Mouse (Mus musculus) hindbrain, embryonic 10.5 days (tissue): ENCODE data around the gene Zfp467. TPM values are rescaled to one million over a fixed set of nuclear protein-coding genes. Genes with fewer than 3 reads are reported as not detected.

Experiments used
- DNase-seq: peaks from one replicate; pipeline ENCODE4 v3.0.0-alpha.2; 2017; ENCODE audit warnings: low spot score
- H3K27ac ChIP-seq: fragments of 300-500 bp; sonication (generic); 2 replicates; pipeline ENCODE4 v1.5.1; 2016; ENCODE audit warnings: mild to moderate bottlenecking, moderate library complexity
- H3K27me3 ChIP-seq: fragments of 300-500 bp; sonication (generic); 2 replicates; pipeline ENCODE4 v1.6.1; 2016; ENCODE audit warnings: mild to moderate bottlenecking; ENCODE audit not compliant: poor library complexity, insufficient read depth, severe bottlenecking
- H3K36me3 ChIP-seq: fragments of 300-500 bp; sonication (generic); 2 replicates; pipeline ENCODE4 v1.6.1; 2016; ENCODE audit warnings: mild to moderate bottlenecking, moderate library complexity
- H3K4me1 ChIP-seq: fragments of 300-500 bp; sonication (generic); replicated peaks from 2 replicates; pipeline ENCODE4 v1.6.1; 2016; ENCODE audit warnings: mild to moderate bottlenecking
- H3K4me3 ChIP-seq: fragments of 300-500 bp; sonication (generic); 2 replicates; pipeline ENCODE4 v1.5.1; 2016; ENCODE audit warnings: mild to moderate bottlenecking, moderate library complexity
- H3K9me3 ChIP-seq: fragments of 300-500 bp; sonication (generic); 2 replicates; pipeline ENCODE4 v1.6.1; 2016; ENCODE audit warnings: mild to moderate bottlenecking, moderate library complexity
- WGBS: fragments of 180-500 bp; shearing (Covaris S2); methylation state at CpG from one replicate; pipeline ENCODE4 v1.1.7; 2016; 5-methylcytosine and 5-hydroxymethylcytosine counted together
- polyA plus RNA-seq: library from polyadenylated mRNA; unstranded; fragments of >200 nt; fragmentation: Nextera tagmentation; extraction: Ambion mirVana; gene quantifications from 2 replicates; pipeline ENCODE4 v1.2.1, GENCODE M21; 2016

The Zfp467 gene
- 12.4 and 16.2 TPM in 2 replicates for polyA plus RNA-seq

DNA sequence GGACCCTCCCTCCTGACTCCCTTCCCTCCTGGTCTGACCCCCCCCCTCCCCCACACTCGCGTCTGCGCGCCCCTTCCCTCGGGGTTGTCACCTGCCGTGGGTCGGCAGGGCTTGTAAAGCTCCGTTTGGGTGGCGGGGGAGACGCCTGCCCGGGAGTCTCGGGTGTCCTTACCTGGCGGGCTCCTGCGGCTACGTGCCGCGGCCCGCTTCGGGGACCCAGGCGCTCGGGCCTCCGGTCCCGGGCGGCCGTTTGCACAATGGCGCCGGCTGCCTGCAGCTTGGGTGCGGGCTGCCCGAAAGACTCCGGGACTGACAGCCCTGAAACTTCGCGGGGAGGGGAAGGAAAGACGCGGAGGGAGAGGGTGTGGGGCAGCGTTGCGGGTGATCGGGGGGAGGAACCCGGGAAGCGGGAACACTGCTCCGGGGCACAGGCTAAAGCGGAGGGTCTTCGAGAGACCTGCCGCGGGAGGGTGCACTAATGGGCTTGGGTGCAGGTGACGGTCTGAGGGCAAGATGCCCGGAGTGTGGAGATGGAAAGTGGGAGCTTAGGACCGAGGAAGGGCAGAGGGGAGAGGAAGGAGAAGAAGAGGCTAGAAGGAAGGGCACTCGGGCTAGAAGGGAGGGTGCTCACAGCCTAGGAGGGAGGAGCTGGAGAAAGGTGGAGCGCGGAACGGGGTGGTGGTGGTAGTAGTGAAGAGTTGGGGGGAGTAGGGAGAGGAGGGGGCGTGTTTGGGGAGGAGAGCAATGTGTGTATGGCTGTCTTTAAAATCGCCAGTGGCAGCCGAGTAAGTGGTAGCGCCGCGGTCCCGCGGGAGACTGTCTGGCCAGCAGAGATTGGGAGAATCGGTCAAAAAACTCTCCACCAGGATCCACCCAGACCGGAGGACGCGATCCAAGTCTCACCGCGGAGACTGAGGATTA lies at the start of gene Zfp467:
Gene Zfp467, minus strand, starts transcription at position 645 of the 921 bp plus-strand sequence.
- H3K4me1 ChIP-seq, result peaks cover 50% of the 10 kb centered on the region
- peak within 1 kb of the TSS; percentile 89 for H3K4me3 ChIP-seq
- DNase-seq, result peak; percentile 53
- peaks cover 20% of the 10 kb centered on the region for H3K36me3 ChIP-seq
- peaks cover 10% of the 10 kb centered on the region; the same call in 1 of the 2 replicates for H3K9me3 ChIP-seq
- H3K27me3 ChIP-seq, result peaks cover 27% of the 10 kb centered on the region
- peak within 1 kb of the TSS; percentile 97 for H3K27ac ChIP-seq
- whole genome bisulfite sequencing, result under 1% methylated on average over 65 of the region's 65 CpGs

DNA sequence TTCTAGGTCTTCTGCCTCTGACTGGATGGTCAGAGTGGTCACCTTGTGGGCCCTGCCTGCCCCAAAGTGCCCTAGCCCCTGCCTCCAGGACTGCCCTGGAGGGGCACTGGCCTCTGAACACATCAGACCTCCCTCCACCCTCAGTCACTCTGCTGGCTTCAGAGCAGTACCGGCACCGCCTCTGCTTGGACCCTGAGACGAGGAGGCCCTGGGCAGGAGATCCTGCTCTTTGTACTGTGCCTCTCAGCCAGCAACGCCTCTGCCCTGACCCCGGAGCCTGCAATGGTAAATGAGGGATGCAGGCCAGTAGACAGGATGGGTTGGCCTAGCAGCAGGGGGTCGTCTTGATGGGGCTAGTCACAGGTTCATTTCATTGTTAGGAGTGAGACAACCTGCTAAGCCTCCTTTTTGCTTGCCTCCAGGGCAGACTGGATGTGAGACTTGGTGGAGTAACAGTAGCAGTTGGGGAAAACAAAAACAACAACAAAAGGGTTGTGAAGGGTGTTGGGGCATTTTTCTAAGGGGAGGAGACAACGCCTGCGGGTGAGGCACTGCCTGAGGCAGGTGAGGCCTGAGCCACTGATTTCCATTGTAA lies 47.6 kb upstream of the Zfp467 start:
- WGBS, result 7% methylated on average over 8 of the region's 8 CpGs
- H3K36me3 ChIP-seq, result no peaks in the 10 kb centered on the region
- H3K27me3 ChIP-seq, result peaks cover 16% of the 10 kb centered on the region
- no peaks in the 10 kb centered on the region for H3K9me3 ChIP-seq
- peaks cover 29% of the 10 kb centered on the region for H3K4me1 ChIP-seq
- no peak for DNase-seq
- no peak overlapping the region for H3K4me3 ChIP-seq
- peak overlapping the region; percentile 13; the same call in 1 of the 2 replicates for H3K27ac ChIP-seq

DNA sequence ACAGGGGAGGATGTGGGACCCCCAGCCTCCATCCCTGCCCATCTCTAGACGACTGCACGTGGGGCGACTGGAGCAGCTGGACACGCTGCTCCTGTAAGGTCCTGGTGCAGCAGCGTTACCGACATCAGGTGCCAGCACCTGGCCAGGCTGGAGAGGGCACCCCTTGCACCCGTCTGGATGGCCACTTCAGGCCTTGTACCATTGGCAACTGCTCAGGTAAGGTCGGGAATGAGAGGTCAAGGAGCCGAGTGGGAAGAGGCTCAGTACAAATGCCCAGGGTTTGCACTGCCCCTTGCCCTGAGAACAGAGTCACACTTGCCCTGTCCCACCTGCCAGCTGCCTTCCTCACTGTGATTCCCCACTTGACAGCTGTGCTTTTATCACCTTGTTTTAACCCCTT lies 45.7 kb upstream of the Zfp467 start:
- no peak for DNase-seq
- Histone ChIP-seq H3K4me3 (no peak overlapping the region), H3K9me3 (no peaks in the 10 kb centered on the region), H3K27me3 (peaks cover 19% of the 10 kb centered on the region), H3K27ac (0 out of 2 replicates have a peak overlapping the region, but pooled peaks have one; percentile 4), H3K36me3 (no peaks in the 10 kb centered on the region), H3K4me1 (peaks cover 48% of the 10 kb centered on the region)
- WGBS, result 71% methylated on average over 9 of the region's 9 CpGs

DNA sequence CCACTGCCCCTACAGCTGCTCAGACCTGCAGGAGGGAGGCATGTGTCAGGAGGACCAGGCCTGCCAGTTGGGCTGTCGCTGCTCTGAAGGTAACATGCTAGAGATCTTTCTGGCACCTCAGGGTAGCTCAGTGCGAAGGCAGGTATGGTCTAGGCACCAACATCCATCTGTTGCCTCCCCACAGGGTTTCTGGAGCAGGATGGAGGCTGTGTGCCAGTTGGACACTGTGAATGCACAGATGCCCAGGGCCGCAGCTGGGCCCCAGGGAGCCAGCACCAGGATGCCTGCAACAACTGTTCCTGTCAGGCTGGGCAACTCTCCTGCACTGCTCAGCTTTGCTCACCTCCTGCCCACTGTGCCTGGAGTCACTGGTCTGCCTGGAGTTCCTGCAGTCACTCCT lies 44.1 kb upstream of the Zfp467 start:
- Histone ChIP-seq H3K27ac (no peak overlapping the region), H3K36me3 (no peaks in the 10 kb centered on the region), H3K4me1 (peaks cover 51% of the 10 kb centered on the region), H3K27me3 (peaks cover 19% of the 10 kb centered on the region), H3K9me3 (no peaks in the 10 kb centered on the region), H3K4me3 (no peak overlapping the region)
- no peak for DNase-seq
- WGBS, result 89% methylated on average over 3 of the region's 3 CpGs

DNA sequence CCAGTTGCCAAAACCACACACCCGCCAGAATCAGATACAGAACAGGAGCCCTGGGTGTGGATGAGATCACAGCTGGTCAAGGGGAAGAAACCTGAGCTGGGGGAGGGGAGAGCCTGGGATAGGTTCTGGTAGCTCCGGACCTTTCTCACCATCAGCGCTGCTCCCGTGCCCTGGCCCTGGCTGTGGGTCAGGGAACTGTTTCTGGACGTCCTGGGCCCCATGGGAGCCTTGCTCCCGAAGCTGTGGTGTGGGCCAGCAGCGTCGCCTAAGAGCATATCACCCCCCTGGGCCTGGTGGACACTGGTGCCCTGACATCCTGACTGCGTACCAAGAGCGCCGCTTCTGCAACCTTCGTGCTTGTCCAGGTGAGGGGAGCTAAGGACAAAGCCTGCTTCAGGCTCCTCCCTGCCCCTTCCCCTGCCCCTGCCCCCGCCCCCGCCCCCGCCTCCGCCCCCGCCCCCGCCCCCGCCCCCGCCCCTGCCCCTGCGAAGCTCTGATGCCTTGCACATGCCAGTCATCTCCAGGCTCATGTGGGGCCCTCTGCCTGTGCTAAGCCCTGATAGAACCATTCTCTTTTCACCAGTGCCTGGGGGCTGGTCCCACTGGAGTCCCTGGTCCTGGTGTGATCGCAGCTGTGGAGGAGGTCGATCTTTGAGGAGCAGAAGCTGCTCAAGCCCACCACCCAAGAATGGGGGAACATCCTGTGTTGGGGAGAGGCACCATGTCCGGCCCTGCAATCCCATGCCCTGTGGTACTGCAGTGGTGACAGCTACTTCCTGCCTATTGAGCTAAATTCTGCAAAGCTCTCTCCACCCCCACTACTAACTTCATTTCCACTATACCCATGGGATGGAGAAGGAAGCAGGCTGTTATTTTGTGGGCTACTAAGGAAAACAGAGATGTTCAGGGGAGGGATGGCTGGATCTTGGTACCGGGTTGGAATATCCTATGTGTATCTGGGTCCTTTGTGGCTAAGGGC lies 42.4 kb upstream of the Zfp467 start:
- H3K27ac ChIP-seq, result peak overlapping the region; percentile 85
- peaks cover 44% of the 10 kb centered on the region for H3K4me1 ChIP-seq
- no peaks in the 10 kb centered on the region for H3K36me3 ChIP-seq
- H3K4me3 ChIP-seq, result peak overlapping the region; percentile 44
- no peaks in the 10 kb centered on the region for H3K9me3 ChIP-seq
- peaks cover 19% of the 10 kb centered on the region for H3K27me3 ChIP-seq
- WGBS, result 13% methylated on average over 19 of the region's 25 CpGs
- DNase-seq, result peak; percentile 58

DNA sequence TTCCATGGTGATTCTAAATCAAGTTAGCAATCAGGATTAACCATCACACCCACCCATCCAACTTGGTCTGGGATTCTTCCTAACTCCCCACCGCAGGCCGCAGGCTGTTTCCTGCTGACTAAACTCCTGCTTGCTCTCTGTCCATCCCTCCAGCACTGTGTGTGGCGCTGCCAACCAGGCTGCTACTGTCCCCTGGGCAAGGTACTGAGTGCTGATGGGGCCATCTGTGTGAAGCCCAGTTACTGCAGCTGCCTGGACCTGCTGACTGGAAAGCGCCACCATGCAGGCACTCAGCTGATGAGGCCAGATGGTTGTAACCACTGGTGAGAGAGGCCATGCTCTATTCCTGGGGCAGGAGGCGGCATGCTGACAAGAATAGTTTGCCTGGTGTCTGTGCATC lies 36.9 kb upstream of the Zfp467 start:
- H3K4me1 ChIP-seq, result peaks cover 27% of the 10 kb centered on the region
- 68% methylated on average over 5 of the region's 5 CpGs for WGBS
- DNase-seq, result no peak
- 0 out of 2 replicates have a peak overlapping the region, but pooled peaks have one; percentile 40 for H3K27ac ChIP-seq
- H3K36me3 ChIP-seq, result no peaks in the 10 kb centered on the region
- peaks cover 2% of the 10 kb centered on the region; the same call in 1 of the 2 replicates for H3K27me3 ChIP-seq
- H3K4me3 ChIP-seq, result no peak overlapping the region
- no peaks in the 10 kb centered on the region for H3K9me3 ChIP-seq

DNA sequence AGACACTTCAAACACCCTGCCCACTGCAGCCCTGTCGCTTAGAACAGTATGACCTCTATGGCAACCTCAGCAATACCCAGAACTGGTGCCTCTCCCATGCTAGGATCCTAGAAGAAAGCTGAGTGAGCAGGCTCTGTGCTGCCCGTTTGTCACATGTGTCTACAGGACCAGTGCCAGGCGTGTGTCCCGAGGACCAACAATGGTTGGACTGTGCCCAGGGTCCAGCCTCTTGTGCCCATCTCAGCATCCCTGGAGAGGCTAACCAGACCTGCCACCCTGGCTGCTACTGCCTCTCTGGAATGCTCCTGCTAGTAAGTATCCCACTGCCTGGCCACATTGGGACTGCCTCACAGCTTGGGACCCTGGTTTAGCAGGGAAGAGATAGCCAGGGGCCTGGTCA lies 32.8 kb upstream of the Zfp467 start:
- WGBS, result 88% methylated on average over 4 of the region's 4 CpGs
- H3K27ac ChIP-seq, result no peak overlapping the region
- no peaks in the 10 kb centered on the region for H3K9me3 ChIP-seq
- peaks cover 20% of the 10 kb centered on the region; the same call in 1 of the 2 replicates for H3K4me1 ChIP-seq
- DNase-seq, result no peak
- H3K4me3 ChIP-seq, result no peak overlapping the region
- H3K36me3 ChIP-seq, result no peaks in the 10 kb centered on the region
- no peaks in the 10 kb centered on the region for H3K27me3 ChIP-seq

DNA sequence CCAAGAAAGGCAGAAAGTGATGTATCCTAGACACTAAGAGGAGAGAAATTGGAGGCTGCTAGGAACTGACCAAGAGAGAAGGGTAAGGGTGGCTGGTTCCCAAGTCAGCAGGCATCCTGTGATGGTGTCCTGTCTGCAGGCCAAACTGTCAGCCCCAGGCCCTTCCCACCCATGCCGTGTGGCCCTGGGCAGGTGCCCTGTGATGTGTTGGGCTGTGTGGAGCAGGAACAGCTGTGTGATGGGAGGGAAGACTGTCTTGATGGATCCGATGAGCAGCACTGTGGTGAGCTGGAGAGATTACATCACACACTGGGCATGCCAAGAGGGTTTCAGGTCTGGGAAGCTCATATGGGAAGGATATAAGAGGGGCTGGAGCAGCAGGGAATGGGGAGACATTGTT lies 25.1 kb upstream of the Zfp467 start:
- no peak for DNase-seq
- 90% methylated on average over 2 of the region's 2 CpGs for WGBS
- Histone ChIP-seq H3K27me3 (no peaks in the 10 kb centered on the region), H3K9me3 (no peaks in the 10 kb centered on the region), H3K27ac (no peak overlapping the region), H3K4me1 (peaks cover 17% of the 10 kb centered on the region), H3K4me3 (no peak overlapping the region), H3K36me3 (no peaks in the 10 kb centered on the region)

DNA sequence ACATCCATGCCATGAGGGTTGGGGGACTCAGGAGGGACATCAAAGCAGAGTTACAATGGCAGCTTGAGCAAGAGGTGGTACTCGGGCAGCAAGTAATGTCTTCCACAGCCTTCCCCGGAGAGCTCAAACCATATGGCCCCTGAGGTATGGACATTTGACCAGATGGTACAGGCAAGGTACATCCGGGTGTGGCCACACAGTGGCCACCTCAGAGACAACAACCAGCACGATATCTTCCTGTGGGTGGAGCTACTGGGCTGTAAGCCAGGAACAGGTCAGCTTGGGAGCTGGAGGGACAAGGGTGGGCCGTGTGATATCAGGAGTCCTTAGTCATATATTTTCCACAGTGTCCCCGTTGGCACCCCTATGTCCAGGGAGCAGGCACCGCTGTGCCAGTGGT lies 21.9 kb upstream of the Zfp467 start:
- H3K9me3 ChIP-seq, result no peaks in the 10 kb centered on the region
- H3K4me1 ChIP-seq, result peaks cover 30% of the 10 kb centered on the region
- no peaks in the 10 kb centered on the region for H3K27me3 ChIP-seq
- 82% methylated on average over 7 of the region's 7 CpGs for WGBS
- no peak overlapping the region for H3K4me3 ChIP-seq
- H3K36me3 ChIP-seq, result no peaks in the 10 kb centered on the region
- no peak overlapping the region; the same call in none of the 2 replicates for H3K27ac ChIP-seq
- DNase-seq, result no peak

DNA sequence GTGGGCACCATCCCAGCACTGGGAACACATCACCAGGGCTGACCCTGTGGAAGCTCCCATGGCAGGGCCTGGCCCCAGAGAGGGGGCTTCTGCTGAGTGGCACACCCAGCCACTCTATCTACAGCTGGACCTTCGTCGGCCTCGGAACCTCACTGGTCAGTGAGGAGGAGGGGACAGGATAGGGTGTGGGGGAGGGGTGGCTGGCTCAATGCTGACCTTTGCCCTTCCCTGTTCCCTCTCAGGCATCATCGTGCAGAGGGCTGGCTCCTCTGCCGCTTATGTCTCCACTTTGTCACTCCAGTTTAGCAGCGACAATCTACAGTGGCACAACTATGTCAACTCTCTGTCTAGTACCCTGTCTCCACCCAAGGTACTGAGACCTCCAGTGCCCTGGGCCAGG lies 21.1 kb upstream of the Zfp467 start:
- Histone ChIP-seq H3K9me3 (no peaks in the 10 kb centered on the region), H3K4me3 (no peak overlapping the region), H3K4me1 (peaks cover 30% of the 10 kb centered on the region), H3K27me3 (no peaks in the 10 kb centered on the region), H3K36me3 (no peaks in the 10 kb centered on the region), H3K27ac (peak overlapping the region; percentile 66; the same call in 1 of the 2 replicates)
- peak; percentile 16 for DNase-seq
- 22% methylated on average over 6 of the region's 6 CpGs for WGBS

DNA sequence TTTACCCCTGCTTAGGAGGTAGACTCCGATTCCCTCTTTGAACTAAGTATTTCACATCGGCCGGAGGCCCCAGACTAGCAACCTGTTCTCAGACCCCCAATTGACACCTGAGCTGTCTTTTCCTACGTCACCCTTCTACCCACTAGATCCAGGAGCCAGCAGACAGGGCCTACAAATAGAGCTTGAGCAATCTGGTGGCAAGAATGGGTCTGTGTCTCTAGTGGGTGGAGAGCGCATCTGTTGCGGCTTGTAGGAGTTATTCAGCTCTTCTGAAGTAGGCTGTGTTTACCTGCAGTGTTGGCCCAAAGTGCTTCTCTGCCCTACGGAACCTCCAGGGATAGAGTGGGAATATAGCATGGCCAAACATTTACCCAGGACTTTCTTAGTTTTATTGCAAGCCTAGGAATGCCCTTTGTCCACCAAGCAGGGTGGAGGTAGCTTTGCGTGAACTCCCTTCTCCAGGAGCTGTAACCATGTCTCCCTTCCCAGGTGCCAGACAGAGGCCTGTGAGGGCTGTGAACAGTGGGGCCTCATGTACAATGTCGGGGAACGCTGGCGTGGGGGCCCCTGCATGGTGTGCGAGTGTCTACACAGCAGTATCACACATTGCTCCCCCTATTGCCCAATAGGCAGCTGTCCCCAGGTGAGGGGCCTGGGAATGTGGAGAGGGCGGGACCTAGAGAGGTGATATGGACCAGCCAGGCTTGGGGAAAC lies 19.5 kb upstream of the Zfp467 start:
- WGBS, result 92% methylated on average over 13 of the region's 13 CpGs
- no peak for DNase-seq
- Histone ChIP-seq H3K27ac (no peak overlapping the region), H3K4me3 (no peak overlapping the region), H3K27me3 (no peaks in the 10 kb centered on the region), H3K9me3 (no peaks in the 10 kb centered on the region), H3K36me3 (no peaks in the 10 kb centered on the region), H3K4me1 (peaks cover 30% of the 10 kb centered on the region)

DNA sequence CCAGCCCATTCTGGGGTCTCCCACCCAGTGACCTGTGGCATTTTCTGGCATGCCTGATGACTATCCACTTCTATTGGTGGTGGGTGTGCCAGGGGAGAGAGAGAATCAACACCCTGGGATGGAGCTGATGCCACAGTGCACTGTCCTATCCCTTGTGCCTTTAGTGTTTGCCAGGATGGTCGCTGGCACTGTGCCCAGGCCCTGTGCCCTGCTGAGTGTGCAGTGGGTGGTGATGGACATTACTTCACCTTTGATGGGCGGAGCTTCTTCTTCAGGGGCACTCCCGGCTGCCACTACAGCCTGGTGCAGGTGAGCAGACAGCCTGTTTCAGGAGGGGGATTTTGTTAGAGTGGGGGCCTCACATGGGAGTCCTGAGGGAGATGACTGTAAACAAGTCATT lies 7.1 kb upstream of the Zfp467 start:
- Histone ChIP-seq H3K9me3 (no peaks in the 10 kb centered on the region), H3K4me1 (0 out of 2 replicates have a peak, but pooled peaks cover 8% of the 10 kb centered on the region), H3K27me3 (no peaks in the 10 kb centered on the region; the same call in 1 of the 2 replicates), H3K36me3 (no peaks in the 10 kb centered on the region), H3K4me3 (no peak overlapping the region), H3K27ac (no peak overlapping the region)
- WGBS, result 79% methylated on average over 3 of the region's 3 CpGs
- no peak for DNase-seq
